Mouse (Mus musculus) CH12.LX (cell line): Measurements from ENCODE around the gene Lrrn2. TPM values are rescaled to one million over a fixed set of nuclear protein-coding genes. Genes with fewer than 3 reads are reported as not detected.

Experiments used
- DNase-seq: peaks from one replicate; pipeline ENCODE4 v3.0.0-alpha.2; 2013; ENCODE audit errors: extremely low read depth
- H3K27ac ChIP-seq: 2 replicates; pipeline ENCODE4 v1.5.1; 2012; ENCODE audit warnings: low read depth, mild to moderate bottlenecking, control low read depth, moderate library complexity; ENCODE audit not compliant: insufficient read depth
- H3K27me3 ChIP-seq: replicated peaks from 2 replicates; pipeline ENCODE3; 2012; ENCODE audit warnings: inconsistent platforms
- H3K36me3 ChIP-seq, 2 experiments: replicated peaks in 1 of 2; 2 replicates each; pipeline versions ENCODE3 to v1.6.1; 2012; ENCODE audit warnings: inconsistent platforms in 1 of 2, low read length in 1 of 2, mild to moderate bottlenecking in 1 of 2, mixed read lengths in 1 of 2, moderate library complexity in 1 of 2; ENCODE audit not compliant: control insufficient read depth in 1 of 2, insufficient read depth in 1 of 2
- H3K4me1 ChIP-seq, 2 experiments: 2 replicates each; pipeline ENCODE4 v1.6.1; 2012; ENCODE audit warnings: inconsistent platforms in 1 of 2, moderate library complexity in 1 of 2; ENCODE audit not compliant: insufficient read depth in 2 of 2, control insufficient read depth in 1 of 2
- H3K4me2 ChIP-seq: 2 replicates; pipeline ENCODE4 v1.6.1; 2012; ENCODE audit warnings: low read depth, mild to moderate bottlenecking, control low read depth; ENCODE audit not compliant: poor library complexity, insufficient read depth, severe bottlenecking
- H3K4me3 ChIP-seq, 3 experiments: fragments of 150-350 bp in 1 of 3; sonication (generic) in 1 of 3; replicated peaks in 1 of 3; 2 replicates each; pipeline versions ENCODE3 to v1.5.1; 2011 to 2012; ENCODE audit warnings: low read depth in 2 of 3, low read length in 2 of 3, mild to moderate bottlenecking in 2 of 3, moderate library complexity in 2 of 3, control low read depth in 1 of 3, improper control_type of control experiment in 1 of 3, inconsistent platforms in 1 of 3, mixed read lengths in 1 of 3; ENCODE audit not compliant: poor library complexity in 1 of 3
- H3K79me2 ChIP-seq: replicated peaks from 2 replicates; pipeline ENCODE4 v1.6.1; 2012; ENCODE audit warnings: mild to moderate bottlenecking, moderate library complexity; ENCODE audit not compliant: control insufficient read depth, poor library complexity, insufficient read depth, severe bottlenecking; ENCODE audit errors: extremely low read depth
- H3K9ac ChIP-seq: 2 replicates; pipeline ENCODE4 v1.6.1; 2012; ENCODE audit warnings: low read depth, mild to moderate bottlenecking, control low read depth, moderate library complexity; ENCODE audit not compliant: insufficient read depth
- H3K9me3 ChIP-seq: replicated peaks from 2 replicates; pipeline ENCODE3; 2012; ENCODE audit warnings: low read length, inconsistent platforms, mixed read lengths
- BHLHE40 ChIP-seq: IDR thresholded peaks from 2 replicates; pipeline ENCODE4 v1.6.1; 2011; ENCODE audit warnings: mild to moderate bottlenecking, low read depth, low read length, improper control_type of control experiment
- CHD1 ChIP-seq: IDR thresholded peaks from 2 replicates; pipeline ENCODE4 v1.6.1; 2012; ENCODE audit warnings: low read depth, low read length, improper control_type of control experiment, inconsistent platforms
- CTCF ChIP-seq, 2 experiments: IDR thresholded peaks in 1 of 2; conservative IDR thresholded peaks in 1 of 2; 2 replicates each; pipeline ENCODE4 v1.5.1; 2011 to 2012; ENCODE audit warnings: low read depth in 2 of 2, low read length in 2 of 2, improper control_type of control experiment in 1 of 2, inconsistent platforms in 1 of 2, mild to moderate bottlenecking in 1 of 2, moderate library complexity in 1 of 2
- E2F4 ChIP-seq: IDR thresholded peaks from 2 replicates; pipeline ENCODE4 v1.6.1; 2011; ENCODE audit warnings: low read depth, low read length, improper control_type of control experiment; ENCODE audit not compliant: insufficient replicate concordance
- IRF4 ChIP-seq: IDR thresholded peaks from 2 replicates; pipeline ENCODE4 v1.6.1; 2014; ENCODE audit warnings: low read depth, mild to moderate bottlenecking, inconsistent platforms, low read length, improper control_type of control experiment
- JUND ChIP-seq: conservative IDR thresholded peaks from 2 replicates; pipeline ENCODE4 v1.6.1; 2011; ENCODE audit warnings: low read depth, low read length, improper control_type of control experiment
- MAFK ChIP-seq: IDR thresholded peaks from 2 replicates; pipeline ENCODE4 v1.6.1; 2011; ENCODE audit warnings: low read length, improper control_type of control experiment; ENCODE audit not compliant: insufficient replicate concordance
- MXI1 ChIP-seq: IDR thresholded peaks from 2 replicates; pipeline ENCODE4 v1.6.1; 2011; ENCODE audit warnings: mild to moderate bottlenecking, low read depth, low read length, improper control_type of control experiment
- MYC ChIP-seq: IDR thresholded peaks from 2 replicates; pipeline ENCODE4 v1.6.1; 2011; ENCODE audit warnings: low read depth, mild to moderate bottlenecking, improper control_type of control experiment, low read length
- NELFE ChIP-seq: IDR thresholded peaks from 2 replicates; pipeline ENCODE4 v1.6.1; 2011; ENCODE audit warnings: low read depth, low read length, improper control_type of control experiment
- RCOR1 ChIP-seq: conservative IDR thresholded peaks from 2 replicates; pipeline ENCODE4 v1.6.1; 2012; ENCODE audit warnings: low read depth, mild to moderate bottlenecking, inconsistent platforms, low read length, improper control_type of control experiment
- SIN3A ChIP-seq: IDR thresholded peaks from 2 replicates; pipeline ENCODE4 v1.6.1; 2012; ENCODE audit warnings: low read length, improper control_type of control experiment, inconsistent platforms
- ZC3H11A ChIP-seq: IDR thresholded peaks from 2 replicates; pipeline ENCODE4 v1.6.1; 2012; ENCODE audit warnings: low read depth, mild to moderate bottlenecking, inconsistent platforms, low read length, improper control_type of control experiment
- ZKSCAN1 ChIP-seq: IDR thresholded peaks from 2 replicates; pipeline ENCODE4 v1.6.1; 2012; ENCODE audit warnings: low read depth, inconsistent platforms, low read length, improper control_type of control experiment, borderline replicate concordance
- ZMIZ1 ChIP-seq: IDR thresholded peaks from 2 replicates; pipeline ENCODE4 v1.6.1; 2012; ENCODE audit warnings: low read depth, mild to moderate bottlenecking, inconsistent platforms, low read length, improper control_type of control experiment
- ZNF384 ChIP-seq: IDR thresholded peaks from 2 replicates; pipeline ENCODE4 v1.6.1; 2012; ENCODE audit warnings: low read depth, low read length, improper control_type of control experiment, inconsistent platforms
- dilution Hi-C: fragments of 300-500 bp; cut with MboI; formaldehyde crosslinking; loops from 2 replicates; pipeline ENCODE4 v1.14.3; 2020; ENCODE audit warnings: low sequenced_read_pairs; ENCODE audit not compliant: extremely low pct_unique_long_range_greater_than_20kb, extremely low pct_ligation_motif_present
- in situ Hi-C: fragments of 300-500 bp; cut with MboI; formaldehyde crosslinking; loops from 3 replicates; pipeline ENCODE4 v1.14.3; 2019; ENCODE audit warnings: low sequenced_read_pairs, low pct_ligation_motif_present, low pct_unique_long_range_greater_than_20kb, mixed read lengths
- polyA plus RNA-seq: library from polyadenylated mRNA; unstranded; fragments of >175 nt; gene quantifications from 2 replicates; pipeline ENCODE4 v1.2.1, GENCODE M21; 2012; ENCODE audit warnings: low read depth; ENCODE audit not compliant: insufficient read length
- total RNA-seq, 2 experiments: library from RNA; depleted of rRNA; stranded (reverse); fragments of 300-350 nt in 1 of 2; fragments of >200 nt in 1 of 2; gene quantifications; 2 replicates each; pipeline ENCODE4 v1.2.3; 2012 to 2014

Lrrn2 gene
- total and polyA plus RNA-seq, 3 experiments, result not detected

- TF ChIP-seq RCOR1 (no peak), ZKSCAN1 (no peak), IRF4 (no peak), CHD1 (no peak), JUND (no peak), ZNF384 (no peak), NELFE (no peak), MYC (no peak), E2F4 (no peak), CTCF (conservative IDR thresholded peaks at IDR 0.05 in 1 of 2, IDR thresholded peaks at IDR 0.05 in 1 of 2; ENCODE audit: low read depth in 2 of 2, low read length in 2 of 2) (no peak), MAFK (no peak), ZC3H11A (no peak), SIN3A (no peak)
- no peaks in the 10 kb centered on the region for H3K36me3 ChIP-seq
- peaks cover 98% of the 10 kb centered on the region for H3K27me3 ChIP-seq
- in situ Hi-C loops, result no loop called here
- H3K4me2 ChIP-seq, result no peak overlapping the region
- H3K79me2 ChIP-seq, result no peaks in the 10 kb centered on the region
- DNase-seq, result no peak
- H3K4me3 ChIP-seq, result no peak overlapping the region
- H3K4me1 ChIP-seq, result no peaks in the 10 kb centered on the region; a peak in 1 of 4 replicates
- H3K9me3 ChIP-seq, result no peaks in the 10 kb centered on the region
- H3K9ac ChIP-seq, result no peak overlapping the region
- no peak overlapping the region for H3K27ac ChIP-seq
- dilution Hi-C loops, result no loop called here
These were observed 13.4 kb downstream of the Lrrn2 start for GRCm38 (mm10) chr1:132893311-132894077.

- no peak for TF ChIP-seq MXI1
- no peak for TF ChIP-seq JUND
- TF ChIP-seq BHLHE40, result no peak
- no peak for TF ChIP-seq ZMIZ1
- no peak for TF ChIP-seq CTCF (conservative IDR thresholded peaks at IDR 0.05 in 1 of 2, IDR thresholded peaks at IDR 0.05 in 1 of 2; ENCODE audit: low read depth in 2 of 2, low read length in 2 of 2)
- TF ChIP-seq, all 38 proteins: peak for 0
- no peak for DNase-seq
- H3K4me2 ChIP-seq, result no peak overlapping the region
- H3K27me3 ChIP-seq, result peaks cover 99% of the 10 kb centered on the region
- no peaks in the 10 kb centered on the region for H3K79me2 ChIP-seq
- no peaks in the 10 kb centered on the region; a peak in 1 of 4 replicates for H3K4me1 ChIP-seq
- no peaks in the 10 kb centered on the region for H3K9me3 ChIP-seq
- no peak overlapping the region for H3K4me3 ChIP-seq
- H3K27ac ChIP-seq, result no peak overlapping the region
- dilution Hi-C loops (no loop called here), in situ Hi-C loops (no loop called here)
- H3K9ac ChIP-seq, result no peak overlapping the region
- H3K36me3 ChIP-seq, result no peaks in the 10 kb centered on the region
These were observed 19.0 kb downstream of the Lrrn2 start for GRCm38 (mm10) chr1:132899029-132899428.
